Mouse (Mus musculus) urinary bladder, adult 18-20 months (tissue): ENCODE measurements around the gene Tnks2.

Experiments used
- DNase-seq, 2 experiments: peaks; one replicate each; pipeline ENCODE4 v3.0.0; 2022; ENCODE audit warnings: low spot score in 2 of 2, mixed read lengths in 2 of 2

Gene Tnks2

DNA sequence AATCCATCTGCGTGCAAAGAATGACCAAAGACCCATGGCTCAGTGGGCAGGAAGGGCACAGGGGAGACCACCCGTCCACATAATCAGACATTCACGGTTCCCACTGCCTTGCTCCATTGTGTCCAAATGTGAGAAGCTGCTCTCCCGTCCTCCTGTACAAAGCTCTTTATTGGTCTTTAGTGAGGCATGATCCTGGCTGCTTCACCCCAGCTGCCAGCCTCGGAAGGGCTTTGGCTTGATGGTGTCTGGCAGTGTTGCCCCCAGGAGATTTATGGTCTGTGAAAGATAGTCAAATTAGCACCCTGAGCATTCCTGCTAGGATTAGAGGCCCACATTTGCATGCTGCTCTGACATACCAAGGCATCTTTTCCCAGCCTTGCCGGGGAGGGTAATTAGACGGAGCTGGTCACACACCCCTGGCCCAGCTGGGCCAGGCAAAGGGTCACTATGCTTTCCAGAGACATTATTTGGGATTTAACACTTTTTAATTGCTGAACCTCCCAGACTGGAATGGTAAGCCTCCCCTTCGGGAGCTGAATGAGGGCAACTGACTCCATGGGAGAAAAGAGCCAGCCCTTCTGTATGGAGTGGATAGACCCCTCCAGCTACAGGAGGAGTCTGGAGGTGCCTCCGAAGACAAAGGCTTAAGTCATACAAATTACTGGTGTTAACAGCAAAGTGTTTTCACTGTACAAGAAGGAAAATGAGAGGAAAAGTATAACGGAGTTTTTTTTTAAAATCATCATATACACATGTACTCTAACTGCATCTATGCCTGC is 62.9 kb downstream of the Tnks2 start:
- DNase-seq: no peak

DNA sequence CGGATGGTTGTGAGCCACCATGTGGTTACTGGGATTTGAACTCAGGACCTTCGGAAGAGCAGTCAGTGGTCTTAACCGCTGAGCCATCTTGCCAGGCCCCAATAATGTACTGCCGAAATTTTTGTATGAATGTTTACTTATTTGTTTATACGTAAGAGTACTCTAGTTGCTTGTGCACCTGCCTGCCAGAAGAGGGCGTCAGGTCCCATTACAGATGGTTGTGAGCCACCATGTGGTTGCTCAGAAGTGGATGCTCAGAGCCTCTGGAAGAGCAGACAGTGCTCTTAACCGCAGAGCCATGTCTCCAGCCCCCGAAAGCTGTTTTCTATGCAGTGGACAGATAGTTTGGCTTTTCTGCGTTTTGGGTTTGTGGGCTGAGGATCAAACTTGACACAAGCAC is 63.7 kb downstream of the Tnks2 start:
- no peak for DNase-seq

DNA sequence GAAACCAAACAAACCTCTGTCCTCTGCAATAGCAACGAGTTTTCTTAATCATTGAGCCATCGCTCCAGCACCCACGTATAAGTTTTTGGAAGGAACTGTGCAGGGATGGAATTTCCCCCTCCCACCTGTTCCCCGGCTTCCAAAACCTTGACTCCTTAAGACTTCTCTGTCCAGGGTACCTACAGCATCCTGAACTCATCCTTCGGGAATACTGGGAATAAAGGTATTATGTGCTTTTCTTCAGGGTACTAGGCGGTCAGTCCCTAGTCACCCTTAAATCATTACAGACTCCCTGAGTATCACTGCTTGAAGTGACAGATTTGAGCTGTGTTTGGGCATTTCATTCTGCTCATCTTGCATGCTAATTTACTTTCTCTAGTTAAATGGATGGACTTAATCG is 69.3 kb downstream of the Tnks2 start:
- DNase-seq: no peak

DNA sequence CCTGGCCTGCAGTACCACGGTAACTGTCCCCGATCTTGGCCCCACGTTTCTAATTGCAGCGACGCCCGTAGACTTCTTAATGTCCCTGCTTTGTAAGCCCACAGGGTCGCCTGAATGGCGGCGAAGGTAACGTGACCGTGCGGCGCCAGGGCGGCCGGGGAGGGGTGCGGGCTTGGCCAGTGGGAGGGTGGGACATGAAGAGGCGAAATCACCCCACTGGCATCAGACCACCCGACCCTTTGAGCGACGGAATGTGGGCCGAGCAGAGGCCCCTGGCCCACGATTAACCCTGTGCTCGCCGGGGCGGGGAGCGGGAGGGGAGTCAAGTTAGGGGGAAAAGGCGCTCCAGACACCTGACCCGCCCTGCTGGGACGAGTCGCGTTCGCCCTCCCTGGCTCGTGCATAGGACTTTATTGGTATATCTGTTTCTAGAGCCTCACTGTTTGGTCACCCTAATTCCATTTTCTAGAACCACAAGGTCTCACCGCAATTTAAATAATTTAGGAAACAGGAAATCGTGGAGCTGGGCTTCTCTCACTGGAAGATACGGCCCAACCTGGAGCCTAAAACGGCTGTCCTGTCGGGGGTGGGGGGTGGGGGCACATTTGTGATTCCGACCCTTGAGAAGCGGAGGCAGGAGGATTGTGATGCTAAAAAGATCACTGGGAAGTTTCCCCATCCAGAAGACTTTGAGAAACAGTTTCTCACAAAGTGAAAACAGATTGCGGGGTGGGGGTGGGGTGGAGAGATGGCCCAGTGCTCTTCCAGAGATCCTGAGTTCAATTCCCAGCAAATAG is 70.4 kb downstream of the Tnks2 start:
- DNase-seq: peak in 1 of 2 experiments; percentile 34

DNA sequence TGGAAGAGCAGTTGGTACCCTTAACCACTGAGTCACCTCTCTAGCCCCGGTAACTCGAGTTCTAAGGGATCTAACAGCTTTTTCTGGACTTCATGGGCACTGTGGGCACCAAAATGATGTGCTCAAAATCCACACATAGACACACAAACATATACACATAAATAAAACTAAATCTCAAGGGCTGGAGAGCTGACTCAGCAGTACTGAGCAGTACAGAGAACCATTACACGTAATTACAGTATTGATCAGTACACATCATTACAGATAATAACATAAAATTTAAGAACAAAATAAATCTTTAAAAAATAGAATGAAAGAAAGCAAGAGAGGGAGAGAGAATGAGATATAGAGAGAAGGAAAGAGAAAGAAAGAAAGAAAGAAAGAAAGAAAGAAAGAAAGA is 75.1 kb downstream of the Tnks2 start:
- no peak for DNase-seq

DNA sequence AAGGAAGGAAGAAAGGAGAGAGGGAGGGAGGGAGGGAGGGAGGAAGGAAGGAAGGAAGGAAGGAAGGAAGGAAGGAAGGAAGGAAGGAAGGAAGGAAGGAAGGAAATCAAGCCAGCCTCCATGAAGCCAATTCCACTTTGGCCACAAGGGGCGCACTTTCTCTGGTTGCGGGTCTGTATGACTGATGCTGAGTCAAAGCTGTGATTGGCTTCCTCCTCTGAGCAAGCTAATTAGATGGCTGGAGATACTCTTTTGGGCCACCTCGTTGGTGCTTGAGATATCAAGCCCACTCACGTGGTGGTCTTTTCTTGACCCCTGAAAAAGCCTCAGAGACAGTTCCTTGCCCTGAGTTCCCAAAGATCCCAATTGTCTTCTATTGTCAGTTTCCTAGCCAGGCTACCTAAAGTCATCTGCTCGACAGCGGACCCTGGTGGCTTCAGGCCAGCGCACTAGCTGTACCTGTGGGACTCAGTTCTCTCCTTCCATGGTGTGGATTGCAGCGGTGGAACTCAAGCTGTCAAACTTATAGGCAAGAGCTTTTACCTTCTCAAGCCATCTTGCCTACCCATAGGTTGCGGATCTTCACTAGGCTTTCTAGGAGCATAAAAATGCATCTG is 75.8 kb downstream of the Tnks2 start:
- peak in 1 of 2 experiments; percentile 30 for DNase-seq

DNA sequence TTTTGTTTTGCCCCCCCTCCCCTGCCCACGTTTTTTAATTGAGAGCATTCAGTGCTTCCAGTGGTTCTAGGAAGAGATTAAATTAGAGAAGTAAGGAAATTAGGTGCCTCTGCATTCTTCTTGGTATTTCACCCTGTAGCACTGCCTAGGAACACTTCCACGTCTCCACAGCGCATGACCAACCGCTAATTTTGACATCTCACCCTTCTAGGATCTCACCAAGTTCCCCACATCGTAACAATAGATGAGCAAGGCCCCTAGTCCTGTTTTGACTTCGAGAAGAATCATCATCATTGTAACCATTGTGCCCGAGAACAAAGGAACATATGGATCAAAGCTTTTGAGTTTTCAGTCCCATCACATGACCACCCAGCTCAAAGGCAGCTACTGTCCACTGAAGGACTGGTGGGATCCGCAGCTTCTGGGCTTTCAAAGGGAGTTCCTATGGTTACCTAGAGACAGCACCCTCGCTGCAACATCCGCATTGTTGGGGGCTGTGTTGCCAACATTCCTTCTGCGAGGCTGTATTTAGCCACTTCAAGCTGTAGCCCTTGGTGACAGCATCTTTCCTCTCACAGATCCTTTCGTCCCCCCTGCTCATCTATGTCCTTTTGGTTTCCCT is 76.5 kb downstream of the Tnks2 start:
- no peak for DNase-seq

DNA sequence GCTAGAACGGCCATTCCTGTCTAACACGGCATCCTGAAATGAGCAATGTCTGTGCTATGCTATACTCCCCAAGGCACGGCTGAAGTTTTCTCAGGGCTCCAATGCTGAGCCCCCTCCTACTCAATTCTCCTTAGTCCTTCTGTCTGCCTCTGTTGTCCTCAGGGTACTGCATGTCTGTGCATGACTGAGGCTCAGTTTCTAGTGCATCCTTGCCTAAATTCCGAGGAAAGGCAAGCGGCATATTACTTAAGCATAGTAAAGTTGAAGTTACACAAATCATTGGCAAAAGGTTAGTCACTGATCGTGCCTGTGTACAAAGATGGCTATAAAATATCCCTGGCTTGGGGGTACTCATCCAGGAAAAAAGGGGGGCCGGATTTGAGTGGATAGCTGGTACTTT is 79.0 kb downstream of the Tnks2 start:
- DNase-seq: no peak

DNA sequence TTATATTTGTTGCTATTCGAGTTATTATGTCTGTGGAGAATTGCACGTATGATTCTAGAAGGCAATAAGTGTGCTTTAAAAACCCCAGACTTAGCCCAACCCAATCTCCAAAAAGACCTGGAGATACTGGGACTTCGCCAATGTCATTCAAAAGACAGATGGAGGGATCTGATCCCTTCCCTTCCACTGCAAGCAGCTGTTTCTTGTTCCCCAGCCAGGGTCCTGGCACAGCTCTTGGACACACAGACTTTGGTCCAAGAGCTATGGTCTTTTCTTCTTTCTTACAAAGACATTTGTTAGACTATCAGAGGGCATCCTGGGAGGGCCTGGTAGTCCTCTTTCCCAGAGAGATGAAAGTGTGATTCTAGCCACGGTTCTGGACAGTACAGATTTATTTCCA is 82.2 kb downstream of the Tnks2 start:
- DNase-seq: no peak

DNA sequence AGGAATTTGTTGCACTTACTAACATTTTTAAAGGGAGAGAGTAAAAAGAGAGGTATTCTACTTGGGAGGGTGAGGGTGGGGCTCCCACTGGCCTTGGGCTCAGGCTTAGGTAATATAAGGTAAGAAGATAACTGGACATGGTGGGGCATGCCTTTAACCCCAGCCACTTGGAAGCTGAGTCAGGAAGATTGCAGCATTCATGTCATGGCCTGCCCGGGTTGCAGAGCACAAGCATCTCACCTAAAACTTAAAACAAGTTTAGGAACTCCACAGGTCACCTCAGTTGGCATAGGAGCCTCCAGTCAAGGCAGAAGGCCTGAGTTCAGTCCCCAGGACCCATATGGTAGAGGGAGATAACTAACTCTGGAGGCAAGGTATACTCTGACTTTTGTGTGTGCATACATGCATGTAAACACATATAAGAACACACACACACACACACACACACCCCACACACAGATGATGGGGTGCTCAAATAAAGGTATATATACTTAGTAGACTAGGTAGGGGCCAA is 82.9 kb downstream of the Tnks2 start:
- DNase-seq: no peak

DNA sequence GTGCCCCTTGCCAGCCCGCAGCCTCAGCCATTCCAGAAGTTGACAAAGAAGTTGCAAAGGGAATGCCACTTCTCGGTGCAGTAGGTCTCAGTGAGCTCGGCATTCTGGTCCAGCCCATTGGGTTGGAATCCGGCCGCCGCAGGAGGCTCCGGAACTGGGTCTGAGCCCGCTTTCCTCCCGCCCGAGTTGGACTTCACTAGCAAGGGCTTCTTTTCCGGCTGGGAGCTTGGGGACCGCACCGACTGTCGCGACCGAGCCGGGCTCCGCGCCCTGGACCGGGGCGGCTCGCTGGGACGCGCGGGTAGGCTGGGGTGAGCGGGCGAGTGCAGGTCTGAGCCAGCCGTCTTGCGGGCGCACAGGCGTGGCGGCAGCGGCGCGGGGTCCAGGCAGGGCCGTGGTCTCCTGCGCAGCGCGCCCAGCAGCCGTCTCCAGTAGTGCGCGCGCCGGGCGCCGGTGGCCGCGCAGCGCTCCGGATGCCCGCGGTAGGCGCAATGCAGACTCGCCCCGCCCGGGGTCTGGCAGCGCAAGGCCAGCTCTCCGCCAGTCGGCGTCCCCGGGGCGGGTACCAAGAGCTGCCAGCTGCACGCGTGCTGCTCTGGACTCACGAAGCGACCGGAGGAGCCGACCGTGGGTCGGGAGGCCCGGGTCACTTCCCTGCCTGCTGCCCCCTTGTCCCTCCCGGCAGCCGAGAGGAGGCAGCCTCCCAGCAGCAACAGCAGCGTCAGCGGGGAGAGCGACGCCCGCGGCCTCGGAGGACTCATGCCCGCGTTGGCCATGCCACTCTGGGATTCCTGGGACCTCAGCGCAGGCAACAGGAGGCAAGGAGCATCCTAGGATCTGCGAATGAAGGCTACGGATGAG is 84.6 kb downstream of the Tnks2 start:
- DNase-seq: peak; percentile 67 to 89

DNA sequence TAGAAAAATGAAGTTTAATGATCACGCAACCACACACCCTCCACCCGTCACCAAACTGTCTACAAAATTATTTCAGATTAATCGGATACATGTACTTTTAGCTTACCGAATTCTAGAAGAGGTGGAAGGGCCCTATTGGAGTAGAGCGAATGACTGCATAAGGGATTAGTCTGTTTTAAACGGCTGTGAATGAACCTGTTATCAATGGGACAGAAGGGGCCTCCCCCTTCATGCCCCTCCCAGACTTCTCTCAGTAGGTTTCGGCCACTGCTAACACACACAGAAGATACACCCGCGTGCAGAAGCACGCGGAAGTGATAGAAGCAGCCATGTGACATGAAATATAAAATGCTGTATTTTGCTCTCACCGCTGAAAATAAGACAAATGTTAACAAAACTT is 85.4 kb downstream of the Tnks2 start, which contains the start of gene Fgfbp3:
Gene Fgfbp3, minus strand, starts transcription at position 150 of the 400 bp plus-strand sequence.
- no peak for DNase-seq

DNA sequence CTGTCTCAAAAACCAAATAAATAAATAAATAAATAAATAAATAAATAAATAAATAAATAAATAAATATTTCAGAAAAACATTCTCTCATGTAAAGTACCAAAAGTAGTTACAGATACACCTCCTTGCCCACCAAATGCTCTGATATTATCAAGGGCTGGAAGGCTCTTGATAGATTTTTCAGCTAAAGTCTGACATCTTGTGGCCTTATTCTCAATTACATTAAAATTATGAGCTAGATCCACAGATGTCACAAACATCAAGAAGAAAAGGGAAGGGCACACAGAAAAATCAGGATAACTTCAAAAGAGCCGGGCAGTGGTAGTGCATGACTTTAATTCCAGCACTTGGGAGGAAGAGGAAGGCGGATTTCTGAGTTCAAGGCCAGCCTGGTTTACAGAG is 88.0 kb downstream of the Tnks2 start:
- no peak for DNase-seq

DNA sequence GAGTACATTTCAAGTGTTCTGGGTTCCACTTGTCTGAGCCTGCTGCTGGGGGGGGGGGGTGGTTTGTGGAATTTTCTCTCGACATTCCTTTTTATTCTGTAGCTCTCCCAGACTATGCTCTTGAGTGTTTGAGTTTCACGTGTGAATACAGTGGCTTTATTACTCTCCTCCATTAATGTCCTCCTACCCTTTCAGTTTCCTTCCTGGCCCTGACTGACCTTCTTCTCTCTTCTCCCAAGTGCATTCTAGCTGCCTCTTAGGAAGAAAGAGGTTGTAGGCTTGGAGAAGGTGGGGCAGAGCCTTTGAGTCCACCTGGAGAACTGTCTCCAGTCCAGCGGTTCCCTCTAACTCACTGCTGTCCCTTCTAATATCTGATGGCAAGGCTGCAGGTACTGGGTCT is 88.9 kb downstream of the Tnks2 start:
- no peak for DNase-seq

DNA sequence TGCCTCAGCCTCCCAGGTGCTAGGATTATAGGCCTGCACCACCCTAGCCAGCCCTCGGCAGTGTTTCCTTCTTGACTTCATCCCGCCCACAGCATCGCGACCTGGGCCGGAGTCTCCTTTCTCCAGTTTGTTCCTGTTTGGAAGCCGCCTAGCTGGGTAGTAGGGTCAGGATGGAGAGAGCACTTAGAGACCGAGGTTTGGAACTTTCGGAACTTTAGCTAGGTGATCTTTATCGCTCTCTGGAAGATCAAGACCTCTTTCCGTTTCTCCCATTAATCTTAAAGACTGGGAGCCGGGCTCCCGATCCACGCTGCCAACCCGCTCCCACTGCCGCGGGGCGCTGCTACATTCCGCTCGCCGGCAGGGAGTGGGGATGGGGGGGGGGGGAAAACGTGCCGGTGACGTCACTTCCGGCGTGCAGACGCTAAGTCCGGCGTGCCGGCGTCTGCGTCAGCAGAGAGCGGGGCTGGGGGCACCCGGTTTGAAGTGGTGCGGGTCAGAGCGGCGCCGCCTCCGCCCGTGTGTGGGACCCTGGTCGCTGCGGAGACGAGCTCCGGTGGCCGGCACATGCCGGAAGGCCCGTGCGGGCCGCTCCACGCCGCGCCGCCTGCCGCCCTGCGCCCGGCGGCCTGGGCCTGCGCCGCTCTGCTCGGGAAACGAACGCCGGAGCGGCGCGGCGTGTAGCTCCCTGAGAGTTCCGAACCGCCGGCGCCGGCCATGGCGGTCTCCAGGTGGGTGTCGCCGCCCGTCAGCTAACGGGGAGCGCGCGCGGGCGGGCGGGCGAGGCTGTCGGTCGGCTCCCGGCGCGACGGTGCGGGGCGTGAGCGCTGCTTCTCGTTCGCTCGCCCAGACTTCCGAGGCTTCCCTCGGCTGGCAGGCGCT is 91.9 kb downstream of the Tnks2 start, which contains the start of gene Btaf1:
Gene Btaf1, plus strand, starts transcription at position 409 of the 882 bp plus-strand sequence.
- peak; percentile 70 to 87 for DNase-seq

DNA sequence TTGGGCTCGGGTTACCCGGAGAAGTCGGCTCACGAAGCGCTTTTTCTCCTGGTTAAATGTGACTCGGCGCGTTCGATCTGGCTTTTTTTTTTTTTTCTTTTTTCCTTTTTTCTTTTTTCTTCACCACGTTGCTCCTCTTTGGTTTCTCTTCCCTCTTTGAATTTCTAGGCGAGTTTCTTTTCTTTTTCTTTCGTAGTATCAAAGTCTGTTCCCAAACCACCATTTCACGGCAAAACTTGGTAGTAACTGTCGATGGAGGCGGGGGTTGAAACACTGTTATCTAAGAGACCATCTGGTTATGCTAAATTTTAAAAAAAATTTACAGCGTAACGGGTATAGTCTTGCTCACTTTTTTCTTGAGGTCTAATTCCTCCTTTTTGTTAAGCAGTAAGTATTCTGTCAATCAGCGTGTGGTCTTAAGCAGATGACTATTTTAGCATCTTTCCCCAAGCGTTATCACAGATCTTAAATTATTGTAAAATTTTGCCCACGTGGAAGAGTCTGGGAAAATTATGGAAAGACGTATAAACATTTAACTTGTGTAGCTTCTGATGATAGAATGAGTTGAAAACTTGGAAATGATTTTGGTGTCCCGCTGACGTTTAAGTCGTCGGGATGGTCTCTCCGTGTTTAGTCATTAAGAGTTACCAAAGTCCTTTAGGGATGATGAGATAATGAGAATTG is 92.7 kb downstream of the Tnks2 start:
- DNase-seq: no peak

DNA sequence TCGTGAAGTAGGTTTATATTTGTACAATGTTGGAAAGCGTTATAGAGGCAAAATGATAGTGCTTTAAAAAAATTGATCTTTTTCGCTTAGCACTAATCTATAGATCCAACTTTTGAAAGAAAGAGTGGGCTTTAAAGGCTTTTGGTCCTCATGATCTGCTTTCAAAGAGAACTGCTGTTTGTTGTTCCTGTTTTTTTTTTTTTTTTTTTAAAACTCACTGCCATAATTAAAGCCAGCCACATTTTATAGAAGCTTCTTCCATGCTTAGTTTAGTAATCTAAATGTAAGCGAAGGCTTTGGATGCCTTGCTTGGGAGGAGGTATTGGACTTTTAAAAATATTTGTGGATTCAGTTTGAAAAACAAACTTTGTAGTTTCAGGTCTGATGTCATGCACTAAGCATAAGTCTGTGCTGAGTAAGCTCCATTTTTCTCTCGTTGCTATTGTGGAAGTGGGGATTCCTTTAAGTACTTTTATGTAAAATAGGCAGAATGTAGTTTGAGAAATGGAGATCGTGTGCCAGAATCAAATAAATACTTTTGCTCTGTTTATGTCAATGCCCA is 93.8 kb downstream of the Tnks2 start:
- no peak for DNase-seq

DNA sequence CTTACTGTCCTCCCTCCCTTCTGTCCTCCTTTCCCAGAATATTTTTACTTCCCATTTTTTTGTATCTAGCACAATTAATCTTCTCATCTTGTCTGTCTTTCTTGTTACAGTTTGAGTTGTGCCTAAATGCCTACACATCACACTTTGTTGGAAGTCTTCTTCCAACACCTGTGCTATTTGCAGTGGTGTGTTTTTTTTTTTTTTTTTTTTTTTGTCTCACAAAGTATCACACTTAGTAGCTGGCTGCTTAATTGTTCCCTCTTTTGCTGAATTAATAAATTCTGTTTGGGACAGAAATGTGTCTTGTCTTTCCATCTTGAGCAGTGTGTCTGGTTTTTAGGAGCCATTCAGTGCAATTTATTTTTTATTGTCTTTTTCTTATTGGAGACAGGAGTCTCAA is 95.8 kb downstream of the Tnks2 start:
- no peak for DNase-seq

DNA sequence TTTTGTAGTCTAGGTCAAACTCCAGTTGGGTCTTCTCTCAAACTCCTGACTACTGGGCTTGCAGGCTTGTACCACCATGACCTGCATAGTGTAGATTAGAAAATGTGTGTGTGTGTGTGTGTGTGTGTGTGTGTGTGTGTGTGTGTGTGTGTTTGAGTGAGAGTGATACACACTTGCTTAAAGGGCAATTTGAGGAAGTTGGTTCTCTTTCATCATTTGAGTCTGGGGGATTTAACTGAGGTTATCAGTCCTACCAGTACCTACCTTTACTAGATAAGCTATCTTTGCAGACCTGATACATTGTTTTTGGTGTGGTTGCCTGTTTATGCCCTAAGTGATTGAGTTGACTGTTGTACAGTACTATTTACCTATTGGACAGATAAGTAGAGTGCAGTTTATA is 98.1 kb downstream of the Tnks2 start:
- DNase-seq: no peak
